Mouse (Mus musculus) E14TG2a.4 (cell line): ENCODE results near the gene Slc30a2.

ENCODE experiments used
- CTCF ChIP-seq: conservative IDR thresholded peaks from 2 replicates; pipeline ENCODE4 v1.5.1; 2014; ENCODE audit warnings: low read length
- POU5F1 ChIP-seq: IDR thresholded peaks from 2 replicates; pipeline ENCODE4 v1.6.1; 2014; ENCODE audit warnings: low read length, borderline replicate concordance

DNA sequence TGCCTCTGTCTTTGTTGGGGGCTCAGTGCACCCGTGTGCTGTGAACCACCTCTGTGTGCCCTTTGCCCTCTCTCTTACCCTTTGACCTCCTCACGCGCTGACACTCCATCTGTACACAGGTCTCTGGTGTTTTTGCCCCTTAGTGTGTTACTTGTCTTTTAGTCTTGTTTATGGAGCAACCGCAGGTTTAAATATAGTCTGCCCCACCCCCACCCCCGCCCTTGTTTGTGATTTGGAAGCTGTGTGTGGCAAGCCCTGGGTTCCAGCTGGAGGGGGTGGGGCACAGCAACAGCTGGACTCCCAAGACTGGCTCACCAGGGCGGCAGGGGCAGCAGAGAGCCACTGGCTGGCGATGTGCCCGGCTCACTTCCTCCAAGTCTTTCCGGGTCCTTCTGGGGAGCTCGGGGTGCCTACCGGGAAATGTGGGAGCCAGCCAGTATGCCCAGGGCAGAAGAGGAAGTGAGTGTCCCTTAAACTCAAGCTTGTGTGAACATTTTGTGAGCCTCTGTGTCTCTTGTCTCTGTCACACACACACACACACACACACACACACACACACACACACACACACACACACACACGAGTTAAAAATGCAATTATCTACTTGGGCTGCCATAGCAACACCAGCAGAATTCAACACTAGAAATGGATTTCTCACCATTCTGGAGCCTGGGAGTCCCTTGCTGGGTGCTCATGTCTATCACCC, 35.5 kb upstream of the Slc30a2 start:
- no peak for TF ChIP-seq CTCF
- TF ChIP-seq POU5F1: no peak
